Mouse (Mus musculus) bone marrow macrophage, adult 2 months (primary cell): ENCODE measurements around the gene Pgp.

Experiments used
- CTCF ChIP-seq: IDR thresholded peaks from 2 replicates; pipeline ENCODE4 v1.5.1; 2012; ENCODE audit warnings: low read depth, mild to moderate bottlenecking, low read length, moderate library complexity
- POLR2A ChIP-seq: IDR thresholded peaks from 2 replicates; pipeline ENCODE4 v1.6.1; 2012; ENCODE audit warnings: mild to moderate bottlenecking, low read depth, low read length, borderline replicate concordance

GRCm38 (mm10) chr17:24477053-24477984, 7.1 kb downstream of the Pgp start:
- TF ChIP-seq CTCF (no peak), POLR2A (no peak)
